Mouse (Mus musculus): ENCODE measurements around the gene Tsc2. TPM values are rescaled to one million over a fixed set of nuclear protein-coding genes. Genes with fewer than 3 reads are reported as not detected.

Tsc2 gene
- polyA plus RNA-seq, 1 experiment from 2014 or later, result 46.2 TPM

- ATAC-seq (replicated peaks; ENCODE audit: insufficient number of reproducible peaks, low FRiP score, low TSS enrichment, low read depth) (no peak), DNase-seq (ENCODE audit: low spot score) (no peak)
- H3K27me3 ChIP-seq (ENCODE audit: control insufficient read depth, insufficient read depth, low read length), result no peaks in the 10 kb centered on the region
- no peak overlapping the region for H3K4me2 ChIP-seq (ENCODE audit: low read depth, low read length)
- 84% methylated on average over 4 of the region's 4 CpGs for WGBS
- no peak overlapping the region for H3K27ac ChIP-seq (replicated peaks; ENCODE audit: low read depth, low read length)
- H3K36me3 ChIP-seq (replicated peaks; ENCODE audit: control insufficient read depth, insufficient read depth, low read depth, low read length), result peaks cover 2% of the 10 kb centered on the region
- no peak overlapping the region for H3K9ac ChIP-seq (replicated peaks; ENCODE audit: low read length)
- no peaks in the 10 kb centered on the region for H3K4me1 ChIP-seq (ENCODE audit: control insufficient read depth, insufficient read depth, low read length)
- no peak overlapping the region for H3K4me3 ChIP-seq (ENCODE audit: low read depth, low read length)
- no peaks in the 10 kb centered on the region for H3K9me3 ChIP-seq (replicated peaks; ENCODE audit: control insufficient read depth, low read length)
Observed at GRCm38 (mm10) chr17:24564422-24564821, 68.0 kb downstream of the Tsc2 start.

- no peaks in the 10 kb centered on the region for H3K9me3 ChIP-seq (replicated peaks; ENCODE audit: control insufficient read depth, low read length)
- ATAC-seq (replicated peaks; ENCODE audit: insufficient number of reproducible peaks, low FRiP score, low TSS enrichment, low read depth), result no peak
- H3K4me1 ChIP-seq (ENCODE audit: control insufficient read depth, insufficient read depth, low read length), result no peaks in the 10 kb centered on the region
- WGBS, result 81% methylated on average over 5 of the region's 5 CpGs
- H3K4me3 ChIP-seq (ENCODE audit: low read depth, low read length), result no peak overlapping the region
- H3K4me2 ChIP-seq (ENCODE audit: low read depth, low read length), result no peak overlapping the region
- H3K27me3 ChIP-seq (ENCODE audit: control insufficient read depth, insufficient read depth, low read length), result no peaks in the 10 kb centered on the region
- no peak overlapping the region for H3K27ac ChIP-seq (replicated peaks; ENCODE audit: low read depth, low read length)
- no peak overlapping the region for H3K9ac ChIP-seq (replicated peaks; ENCODE audit: low read length)
- peaks cover 2% of the 10 kb centered on the region for H3K36me3 ChIP-seq (replicated peaks; ENCODE audit: control insufficient read depth, insufficient read depth, low read depth, low read length)
- no peak for DNase-seq (ENCODE audit: low spot score)
Observed at GRCm38 (mm10) chr17:24563638-24564037, 68.8 kb downstream of the Tsc2 start.

- Histone ChIP-seq H3K9ac (replicated peaks; ENCODE audit: low read length) (no peak overlapping the region), H3K4me2 (ENCODE audit: low read depth, low read length) (no peak overlapping the region), H3K4me1 (ENCODE audit: control insufficient read depth, insufficient read depth, low read length) (no peaks in the 10 kb centered on the region), H3K36me3 (replicated peaks; ENCODE audit: control insufficient read depth, insufficient read depth, low read depth, low read length) (peaks cover 2% of the 10 kb centered on the region), H3K4me3 (ENCODE audit: low read depth, low read length) (no peak overlapping the region), H3K27me3 (ENCODE audit: control insufficient read depth, insufficient read depth, low read length) (no peaks in the 10 kb centered on the region), H3K27ac (replicated peaks; ENCODE audit: low read depth, low read length) (no peak overlapping the region), H3K9me3 (replicated peaks; ENCODE audit: control insufficient read depth, low read length) (no peaks in the 10 kb centered on the region)
- no peak for DNase-seq (ENCODE audit: low spot score)
- WGBS, result 88% methylated on average over 2 of the region's 2 CpGs
- ATAC-seq (replicated peaks; ENCODE audit: insufficient number of reproducible peaks, low FRiP score, low TSS enrichment, low read depth), result no peak
Observed at GRCm38 (mm10) chr17:24561592-24561991, 70.8 kb downstream of the Tsc2 start.

GRCm38 (mm10) chr17:24560301-24561028 lies 72.0 kb downstream of the Tsc2 start:
- no peaks in the 10 kb centered on the region for H3K4me1 ChIP-seq (ENCODE audit: control insufficient read depth, insufficient read depth, low read length)
- no peak overlapping the region for H3K4me3 ChIP-seq (ENCODE audit: low read depth, low read length)
- H3K36me3 ChIP-seq (replicated peaks; ENCODE audit: control insufficient read depth, insufficient read depth, low read depth, low read length), result peaks cover 2% of the 10 kb centered on the region
- H3K27ac ChIP-seq (replicated peaks; ENCODE audit: low read depth, low read length), result no peak overlapping the region
- WGBS, result 91% methylated on average over 5 of the region's 5 CpGs
- H3K27me3 ChIP-seq (ENCODE audit: control insufficient read depth, insufficient read depth, low read length), result no peaks in the 10 kb centered on the region
- no peak overlapping the region for H3K4me2 ChIP-seq (ENCODE audit: low read depth, low read length)
- DNase-seq (ENCODE audit: low spot score), result no peak
- no peak overlapping the region for H3K9ac ChIP-seq (replicated peaks; ENCODE audit: low read length)
- H3K9me3 ChIP-seq (replicated peaks; ENCODE audit: control insufficient read depth, low read length), result no peaks in the 10 kb centered on the region
- ATAC-seq (replicated peaks; ENCODE audit: insufficient number of reproducible peaks, low FRiP score, low TSS enrichment, low read depth), result no peak

GRCm38 (mm10) chr17:24559146-24559545 lies 73.3 kb downstream of the Tsc2 start:
- no peak overlapping the region for H3K4me3 ChIP-seq (ENCODE audit: low read depth, low read length)
- DNase-seq (ENCODE audit: low spot score) (no peak), ATAC-seq (replicated peaks; ENCODE audit: insufficient number of reproducible peaks, low FRiP score, low TSS enrichment, low read depth) (peak; percentile 64)
- 58% methylated on average over 3 of the region's 3 CpGs for WGBS
- no peaks in the 10 kb centered on the region; the same call in 1 of the 2 replicates for H3K36me3 ChIP-seq (replicated peaks; ENCODE audit: control insufficient read depth, insufficient read depth, low read depth, low read length)
- peak overlapping the region; percentile 52; the same call in 1 of the 2 replicates for H3K27ac ChIP-seq (replicated peaks; ENCODE audit: low read depth, low read length)
- H3K9me3 ChIP-seq (replicated peaks; ENCODE audit: control insufficient read depth, low read length), result no peaks in the 10 kb centered on the region
- 0 out of 2 replicates have a peak overlapping the region, but pooled peaks have one; percentile 6 for H3K9ac ChIP-seq (replicated peaks; ENCODE audit: low read length)
- no peaks in the 10 kb centered on the region for H3K4me1 ChIP-seq (ENCODE audit: control insufficient read depth, insufficient read depth, low read length)
- no peaks in the 10 kb centered on the region for H3K27me3 ChIP-seq (ENCODE audit: control insufficient read depth, insufficient read depth, low read length)
- no peak overlapping the region for H3K4me2 ChIP-seq (ENCODE audit: low read depth, low read length)

- 58% methylated on average over 4 of the region's 4 CpGs for whole genome bisulfite sequencing
- H3K4me2 ChIP-seq (ENCODE audit: low read depth, low read length), result no peak overlapping the region
- H3K36me3 ChIP-seq (replicated peaks; ENCODE audit: control insufficient read depth, insufficient read depth, low read depth, low read length), result no peaks in the 10 kb centered on the region; the same call in 1 of the 2 replicates
- H3K9ac ChIP-seq (replicated peaks; ENCODE audit: low read length), result 0 out of 2 replicates have a peak overlapping the region, but pooled peaks have one; percentile 6
- no peaks in the 10 kb centered on the region for H3K4me1 ChIP-seq (ENCODE audit: control insufficient read depth, insufficient read depth, low read length)
- 0 out of 2 replicates have a peak overlapping the region, but pooled peaks have one; percentile 52 for H3K27ac ChIP-seq (replicated peaks; ENCODE audit: low read depth, low read length)
- no peaks in the 10 kb centered on the region for H3K27me3 ChIP-seq (ENCODE audit: control insufficient read depth, insufficient read depth, low read length)
- DNase-seq (ENCODE audit: low spot score), result no peak
- H3K4me3 ChIP-seq (ENCODE audit: low read depth, low read length), result no peak overlapping the region
- no peaks in the 10 kb centered on the region for H3K9me3 ChIP-seq (replicated peaks; ENCODE audit: control insufficient read depth, low read length)
- ATAC-seq (replicated peaks; ENCODE audit: insufficient number of reproducible peaks, low FRiP score, low TSS enrichment, low read depth), result peak; percentile 54; the same call in 1 of the 2 replicates
Observed at GRCm38 (mm10) chr17:24558600-24559099, 73.8 kb downstream of the Tsc2 start.

- Histone ChIP-seq H3K27me3 (ENCODE audit: control insufficient read depth, insufficient read depth, low read length) (no peaks in the 10 kb centered on the region), H3K4me2 (ENCODE audit: low read depth, low read length) (no peak overlapping the region), H3K36me3 (replicated peaks; ENCODE audit: control insufficient read depth, insufficient read depth, low read depth, low read length) (no peaks in the 10 kb centered on the region; the same call in 1 of the 2 replicates), H3K9me3 (replicated peaks; ENCODE audit: control insufficient read depth, low read length) (no peaks in the 10 kb centered on the region), H3K4me1 (ENCODE audit: control insufficient read depth, insufficient read depth, low read length) (no peaks in the 10 kb centered on the region), H3K4me3 (ENCODE audit: low read depth, low read length) (no peak overlapping the region), H3K9ac (replicated peaks; ENCODE audit: low read length) (no peak overlapping the region), H3K27ac (replicated peaks; ENCODE audit: low read depth, low read length) (no peak overlapping the region)
- no peak for DNase-seq (ENCODE audit: low spot score)
- WGBS, result 89% methylated on average over 7 of the region's 7 CpGs
- no peak for ATAC-seq (replicated peaks; ENCODE audit: insufficient number of reproducible peaks, low FRiP score, low TSS enrichment, low read depth)
Observed at GRCm38 (mm10) chr17:24557091-24557490, 75.3 kb downstream of the Tsc2 start.

GRCm38 (mm10) chr17:24551050-24551444 lies 81.4 kb downstream of the Tsc2 start:
- Histone ChIP-seq H3K27ac (replicated peaks; ENCODE audit: low read depth, low read length) (no peak overlapping the region), H3K4me1 (ENCODE audit: control insufficient read depth, insufficient read depth, low read length) (no peaks in the 10 kb centered on the region; the same call in 1 of the 2 replicates), H3K4me2 (ENCODE audit: low read depth, low read length) (peak overlapping the region; percentile 89), H3K27me3 (ENCODE audit: control insufficient read depth, insufficient read depth, low read length) (no peaks in the 10 kb centered on the region), H3K4me3 (ENCODE audit: low read depth, low read length) (peak overlapping the region; percentile 90), H3K9me3 (replicated peaks; ENCODE audit: control insufficient read depth, low read length) (no peaks in the 10 kb centered on the region), H3K36me3 (replicated peaks; ENCODE audit: control insufficient read depth, insufficient read depth, low read depth, low read length) (no peaks in the 10 kb centered on the region), H3K9ac (replicated peaks; ENCODE audit: low read length) (peak overlapping the region; percentile 90)
- 59% methylated on average over 3 of the region's 3 CpGs for WGBS
- ATAC-seq (replicated peaks; ENCODE audit: insufficient number of reproducible peaks, low FRiP score, low TSS enrichment, low read depth), result no peak
- DNase-seq (ENCODE audit: low spot score), result no peak
